Mouse (Mus musculus): ENCODE results near the gene Xrcc1.

DNA sequence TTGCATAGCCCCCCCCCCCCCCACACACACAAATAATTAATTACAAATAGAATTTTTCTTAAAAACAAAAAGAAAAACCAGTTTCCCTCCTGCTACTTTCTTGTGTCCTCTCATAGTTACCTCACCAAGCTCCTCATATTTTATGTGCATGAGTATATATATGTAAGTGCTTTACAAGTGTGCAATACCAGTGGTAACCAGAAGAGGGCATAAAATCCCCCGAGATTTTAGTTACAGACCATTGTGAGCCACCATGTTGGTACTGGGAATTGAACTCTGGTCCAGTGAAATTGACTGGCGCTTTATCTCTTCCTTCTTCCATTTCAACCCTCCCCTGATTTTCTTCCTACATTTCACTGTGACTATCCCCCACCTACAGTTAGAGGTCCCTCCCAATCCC lies 1.6 kb upstream of the Xrcc1 start:
- no peak for TF ChIP-seq POLR2A (IDR thresholded peaks at IDR 0.05; ENCODE audit: low read depth, low read length)
- no peak for TF ChIP-seq CTCF (IDR thresholded peaks at IDR 0.05; ENCODE audit: borderline replicate concordance, insufficient read depth, low read length)

All from embryonic fibroblast, embryonic 13.5 days (primary cell).